Mouse (Mus musculus): ENCODE results near the gene Cst8.
A peak's percentile ranks its signal among the peaks of the same experiment; 100 is the strongest.
"Not testable (repeated sequence)": the region's sequence is repeated elsewhere in the genome, so short reads cannot be mapped to it uniquely, and the experiment has no call there.

The Cst8 gene

GRCm38 (mm10) chr2:148798485-148798884 lies at the start of gene Cst8:
Gene Cst8, plus strand, starts transcription at chr2:148798785.
- DNase-seq = no peak

GRCm38 (mm10) chr2:148750058-148750457 lies 48.5 kb upstream of the Cst8 start, which contains the start of gene Cstl1:
Gene Cstl1, plus strand, starts transcription at chr2:148750358.
- no peak for DNase-seq

- peak; percentile 86 for DNase-seq
These were observed 46.4 kb upstream of the Cst8 start for GRCm38 (mm10) chr2:148751893-148752813.

GRCm38 (mm10) chr2:148754310-148754846 lies 44.2 kb upstream of the Cst8 start:
- no peak for DNase-seq

DNA sequence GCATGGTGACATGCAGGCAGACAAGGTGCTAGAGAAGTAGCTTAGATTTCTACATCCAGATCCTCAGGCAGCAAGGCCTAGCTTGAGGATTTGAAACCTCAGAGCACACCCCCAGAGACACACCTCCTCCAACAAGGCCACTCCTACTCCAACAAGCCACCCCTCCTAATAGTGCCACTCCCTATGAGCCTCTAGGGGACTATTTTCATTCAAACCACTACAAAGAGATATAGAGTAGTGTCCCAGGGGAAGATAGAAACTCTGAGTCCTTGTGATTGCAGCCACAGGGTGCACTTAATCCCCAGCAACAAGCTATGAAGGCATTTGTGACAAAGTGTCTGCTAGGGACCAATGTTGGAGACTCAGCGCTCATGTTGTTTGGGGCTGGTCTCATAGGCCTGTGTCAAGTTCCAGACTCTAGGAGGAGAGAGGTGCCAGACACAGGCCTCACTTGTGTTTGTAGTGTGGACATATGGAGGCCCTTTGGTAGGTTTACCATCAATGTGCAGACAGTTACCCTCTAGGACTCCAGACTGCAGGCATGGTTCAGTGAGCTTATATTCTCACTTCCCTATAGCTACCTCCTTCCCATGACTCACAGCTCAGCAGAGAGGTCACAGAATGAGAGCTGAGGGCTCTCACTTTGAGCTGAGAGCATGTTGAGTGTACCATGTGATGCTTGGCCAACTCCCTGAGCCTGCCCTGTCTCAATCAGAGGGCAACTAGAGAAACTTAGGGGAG lies 34.8 kb upstream of the Cst8 start:
- no peak for DNase-seq

GRCm38 (mm10) chr2:148771397-148771796 lies 27.2 kb upstream of the Cst8 start, which contains the start of gene Cst11:
Gene Cst11, minus strand, starts transcription at chr2:148771497.
- not testable (repeated sequence) for DNase-seq

- DNase-seq = no peak
These were observed 16.9 kb upstream of the Cst8 start, which contains the start of gene 8030411F24Rik for GRCm38 (mm10) chr2:148781709-148782108. Gene 8030411F24Rik, plus strand, starts transcription at chr2:148782009.

DNA sequence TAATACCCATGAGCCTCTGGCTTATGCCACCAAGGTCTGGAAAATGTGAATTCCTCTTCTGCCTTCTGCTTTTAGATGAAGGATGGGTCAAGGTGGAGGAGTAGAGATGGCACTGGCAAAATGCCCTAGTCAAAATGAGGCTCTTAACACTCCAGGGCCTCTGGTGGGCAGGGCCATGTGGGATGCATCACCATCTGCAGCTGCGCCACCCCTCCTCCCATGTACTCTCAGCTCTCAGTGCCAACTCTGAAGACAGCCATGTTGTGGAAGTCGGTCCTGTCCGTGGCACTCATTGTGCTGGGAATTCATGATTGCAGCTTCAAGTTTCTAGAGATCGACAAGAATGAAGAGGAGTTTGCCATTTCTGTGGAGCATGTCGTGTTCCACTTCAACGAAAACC lies 9.4 kb upstream of the Cst8 start, which contains the start of gene Cst12:
Cst12 (plus strand) TSS at position 220 of the 400 bp plus-strand sequence.
- no peak for DNase-seq

DNA sequence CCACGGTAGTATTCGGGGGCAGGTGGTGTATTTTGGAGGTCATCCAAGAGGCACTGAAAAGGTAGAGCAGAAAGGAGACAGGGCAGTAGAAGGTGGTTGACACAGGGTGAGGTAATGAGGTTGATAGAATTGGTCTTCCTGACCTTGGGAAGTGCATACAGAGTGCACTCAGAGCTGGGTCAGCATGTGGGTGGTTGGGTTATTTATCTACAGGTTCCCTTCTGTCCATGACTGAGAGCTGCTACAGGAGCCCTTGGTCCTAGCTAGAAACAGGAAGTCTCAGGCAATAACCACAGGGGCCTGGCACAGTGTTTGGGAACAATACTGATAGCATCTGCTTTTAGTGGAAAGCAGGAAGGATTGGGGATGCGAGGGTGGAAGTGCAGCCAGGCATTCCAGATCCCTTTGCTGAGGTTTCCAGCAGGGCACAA lies 2.9 kb downstream of the Cst8 start:
- peak; percentile 14 for DNase-seq

DNA sequence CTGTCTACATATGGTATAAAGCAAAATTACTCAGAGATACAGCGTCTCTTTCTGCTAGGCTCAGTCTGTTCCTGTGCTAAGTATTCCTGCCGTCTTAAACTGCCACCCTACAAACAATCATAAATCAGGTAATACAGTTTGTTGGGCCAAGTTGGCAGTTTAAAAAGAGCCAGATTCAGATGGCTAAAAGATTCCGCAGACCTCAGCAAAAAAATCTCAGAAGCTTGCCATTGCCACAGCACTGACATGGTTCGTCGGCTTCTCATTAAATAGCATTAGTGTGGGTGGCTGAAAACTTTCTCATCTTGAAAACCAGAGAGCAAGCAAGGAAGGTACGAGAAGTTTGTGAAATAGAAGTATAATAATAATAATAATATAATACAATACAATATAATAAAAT lies 8.1 kb downstream of the Cst8 start:
- peak; percentile 3 for DNase-seq

- DNase-seq = no peak
These were observed 21.3 kb downstream of the Cst8 start, which contains the start of gene Cst13 for GRCm38 (mm10) chr2:148819909-148820308. Gene Cst13, plus strand, starts transcription at chr2:148820081.

DNA sequence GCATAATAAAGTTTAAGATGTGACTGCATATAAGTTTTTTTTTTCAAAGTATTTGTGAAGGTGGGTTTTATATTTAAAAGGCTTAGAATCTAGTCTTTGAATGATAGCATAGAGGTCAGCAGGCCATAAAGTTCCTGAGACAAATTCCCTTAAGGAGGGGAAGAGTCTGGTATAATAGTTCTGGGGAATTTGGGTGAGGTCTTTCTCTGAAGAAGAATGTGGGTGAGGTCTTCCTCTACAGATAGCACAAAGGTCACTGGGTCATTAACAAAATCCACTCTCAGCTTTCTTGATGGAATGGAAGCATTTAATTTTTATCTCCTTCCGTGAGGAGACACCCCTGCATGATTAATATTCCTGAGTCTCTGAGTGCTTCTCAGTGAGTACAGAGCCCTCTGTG lies 27.4 kb downstream of the Cst8 start:
- DNase-seq = no peak

DNA sequence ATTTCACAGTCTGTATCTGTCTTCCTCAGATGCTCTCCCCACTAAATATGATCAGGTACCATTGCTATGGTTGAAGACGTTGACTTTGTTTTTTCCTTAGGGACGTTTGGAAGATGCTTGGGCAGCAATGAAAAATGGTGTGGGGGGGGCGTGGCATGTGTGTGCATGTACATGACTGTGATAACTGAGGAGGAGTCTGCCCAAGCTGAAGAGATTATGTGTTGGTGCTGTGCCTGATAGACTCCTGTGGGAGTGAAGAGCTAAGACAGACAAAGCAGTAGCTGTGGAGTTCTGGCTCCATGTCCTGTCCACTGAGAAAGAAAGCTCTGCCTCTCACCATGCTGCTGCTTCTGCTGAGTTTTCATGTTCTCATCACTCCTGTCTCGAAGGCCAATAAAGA lies 36.3 kb downstream of the Cst8 start, which contains the start of gene Cst9:
Cst9 (plus strand) TSS at position 236 of the 400 bp plus-strand sequence.
- no peak for DNase-seq

- DNase-seq = no peak
These were observed 39.6 kb downstream of the Cst8 start for GRCm38 (mm10) chr2:148838075-148838777.

GRCm38 (mm10) chr2:148839224-148839623 lies 40.6 kb downstream of the Cst8 start:
- no peak for DNase-seq

- peak; percentile 91 for DNase-seq
These were observed 52.7 kb downstream of the Cst8 start for GRCm38 (mm10) chr2:148851116-148851906.

Data from kidney, adult 9 months (tissue).